Mouse (Mus musculus) adrenal gland, postnatal 36 days (tissue): Measurements from ENCODE around the gene Trim63. TPM values are rescaled to one million over a fixed set of nuclear protein-coding genes. Genes with fewer than 3 reads are reported as not detected.

Source experiments
- DNase-seq, 2 experiments: peaks; one replicate each; pipeline ENCODE4 v3.0.0; 2021; ENCODE audit warnings: mixed read lengths in 1 of 2
- total RNA-seq, 2 experiments: library from RNA; stranded (reverse); gene quantifications; 2 replicates each; pipeline ENCODE4 v1.2.3; 2021

Trim63 gene
- total RNA-seq, 2 experiments from 2014 or later: not detected

GRCm38 (mm10) chr4:134370649-134371221, 55.8 kb downstream of the Trim63 start:
- DNase-seq: no peak

DNA sequence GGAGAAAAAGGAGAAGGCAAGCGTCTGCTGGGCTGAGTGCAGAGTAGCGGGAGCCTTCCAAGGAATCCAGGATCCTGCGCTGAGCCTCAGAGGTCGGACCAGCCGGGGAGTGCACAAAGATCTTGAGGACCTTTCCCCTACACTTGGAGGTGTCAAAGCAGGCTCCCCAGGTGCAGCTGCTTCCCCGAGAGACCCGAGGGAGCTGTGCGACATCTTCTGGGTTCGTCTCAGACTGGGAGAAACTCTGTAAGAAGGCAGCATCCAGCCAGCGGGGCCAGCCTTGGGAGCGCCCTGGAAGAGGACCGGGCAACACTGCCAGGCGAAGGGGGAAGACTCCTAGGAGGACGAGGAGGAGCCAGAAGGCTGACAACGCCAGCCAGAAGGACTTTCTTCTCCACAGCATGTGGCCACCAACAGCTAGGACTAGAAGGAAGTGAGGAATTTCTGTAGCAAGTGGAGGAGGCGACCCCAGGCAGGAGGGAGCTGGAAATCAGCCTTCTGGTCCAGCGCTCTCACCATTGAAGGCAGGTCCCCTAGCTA, 56.5 kb downstream of the Trim63 start:
- no peak for DNase-seq

DNA sequence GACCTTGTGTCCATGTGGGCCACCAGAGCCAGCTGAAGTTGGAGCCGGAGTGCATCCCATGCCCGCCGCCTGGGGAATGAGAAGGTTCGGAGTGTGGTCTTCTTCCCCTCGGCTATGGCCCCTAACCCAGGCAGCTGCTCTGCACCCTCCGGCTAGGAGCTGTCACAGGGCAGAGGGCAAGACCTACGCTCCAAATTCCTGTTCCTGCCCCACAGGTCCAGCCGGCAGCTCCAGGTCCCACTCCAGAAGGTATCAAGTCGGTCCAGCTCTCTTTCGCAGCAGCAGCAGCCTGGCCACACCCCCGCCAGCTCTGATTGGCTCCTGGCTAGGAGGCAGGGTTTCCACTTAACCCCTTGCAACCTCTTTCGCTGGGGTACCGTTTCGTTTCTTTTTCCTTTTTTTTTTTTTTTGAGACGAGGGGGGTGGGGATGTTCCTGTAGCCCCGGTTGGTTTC, 57.4 kb downstream of the Trim63 start:
- peak; percentile 90 to 93 for DNase-seq

DNA sequence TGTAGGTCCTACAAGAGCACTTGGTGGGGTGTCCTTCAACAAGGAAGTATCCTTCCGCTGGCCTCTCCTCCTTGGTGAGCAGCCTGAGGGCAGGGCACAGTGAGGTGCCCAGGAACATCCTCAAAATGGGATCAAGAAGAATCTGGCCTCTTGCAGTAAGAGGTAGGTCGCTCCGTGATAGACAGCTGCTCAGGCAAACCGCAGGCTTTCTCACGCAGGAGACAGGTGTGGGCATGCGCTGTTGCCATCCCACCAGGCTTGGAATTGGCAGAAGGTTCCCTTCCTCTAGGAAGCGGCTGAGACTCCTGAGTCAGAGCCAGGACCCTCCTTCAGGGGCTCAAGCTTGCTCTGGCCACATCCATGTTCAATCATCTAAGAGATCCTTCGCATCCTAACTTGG, 58.4 kb downstream of the Trim63 start:
- DNase-seq: no peak

GRCm38 (mm10) chr4:134374306-134374705, 59.4 kb downstream of the Trim63 start:
- no peak for DNase-seq

- DNase-seq: no peak
Observed at GRCm38 (mm10) chr4:134378089-134378615, 63.2 kb downstream of the Trim63 start.

Other genes starting within 250 kb of the Trim63 start
- gene Cd52, start 220.0 kb upstream of the Trim63 start, total RNA-seq: 10 to 100 TPM; 10.9 to 12.0 TPM
- 1 to 10 TPM; 5.2 to 8.5 TPM for gene Ubxn11, start 212.6 kb upstream of the Trim63 start, total RNA-seq
- 10 to 100 TPM; 66.8 to 86.5 TPM for gene Sh3bgrl3, start 186.3 kb upstream of the Trim63 start, total RNA-seq
- 10 to 100 TPM; 15.6 to 20.4 TPM for gene Cep85, start 128.0 kb upstream of the Trim63 start, total RNA-seq
- not detected for gene Gm7534, start 112.1 kb upstream of the Trim63 start, total RNA-seq
- gene Catsper4, start 87.7 kb upstream of the Trim63 start, total RNA-seq: not detected
- under 1 TPM; 0.23 to 0.40 TPM for gene Cnksr1, start 76.7 kb upstream of the Trim63 start, total RNA-seq
- gene E130218I03Rik, start 71.5 kb upstream of the Trim63 start, total RNA-seq: not detected
- 10 to 100 TPM in 1 of 2 experiments, 1 to 10 TPM in 1; 9.6 to 12.9 TPM for gene Zfp593, start 69.5 kb upstream of the Trim63 start, total RNA-seq
- gene Gm30191, start 68.2 kb upstream of the Trim63 start, total RNA-seq: not detected
- gene Grrp1, start 61.0 kb upstream of the Trim63 start, total RNA-seq: 10 to 100 TPM in 1 of 2 experiments, 1 to 10 TPM in 1; 6.0 to 11.6 TPM
- 10 to 100 TPM; 18.2 to 19.0 TPM for gene Pdik1l, start 27.2 kb upstream of the Trim63 start, total RNA-seq
- gene Slc30a2, start 28.1 kb downstream of the Trim63 start, total RNA-seq: 10 to 100 TPM; 21.6 to 41.1 TPM
- 1 to 10 TPM; 1.7 to 2.3 TPM for gene Extl1, start 68.7 kb downstream of the Trim63 start, total RNA-seq
- 10 to 100 TPM; 14.7 to 16.0 TPM for gene Pafah2, start 81.2 kb downstream of the Trim63 start, total RNA-seq
- gene Stmn1, start 153.2 kb downstream of the Trim63 start, total RNA-seq: 10 to 100 TPM; 46.2 to 53.5 TPM
- gene Paqr7, start 181.6 kb downstream of the Trim63 start, total RNA-seq: 10 to 100 TPM; 38.7 to 56.9 TPM
- 1 to 10 TPM; 1.7 to 2.5 TPM for gene Aunip, start 195.9 kb downstream of the Trim63 start, total RNA-seq
- 100 to 1,000 TPM; 128 to 136 TPM for gene Mtfr1l, start 220.3 kb downstream of the Trim63 start, total RNA-seq
- gene Selenon, start 237.0 kb downstream of the Trim63 start, total RNA-seq: 10 to 100 TPM; 28.8 to 36.9 TPM